Mouse (Mus musculus) neural tube, embryonic 14.5 days (tissue): ENCODE data around the gene Neurl2. TPM values are rescaled to one million over a fixed set of nuclear protein-coding genes. Genes with fewer than 3 reads are reported as not detected.
"Not testable (repeated sequence)": the region's sequence is repeated elsewhere in the genome, so short reads cannot be mapped to it uniquely, and the experiment has no call there.

Experiments
- ATAC-seq: fragments of 200-750 bp; cut with Nextera tagmentation; 2 replicates; pipeline ENCODE4 v1.8.0; 2017; ENCODE audit warnings: low read depth, mild to moderate bottlenecking, moderate TSS enrichment, moderate library complexity
- H3K27ac ChIP-seq: fragments of 300-500 bp; sonication (generic); 2 replicates; pipeline ENCODE4 v1.5.1; 2014; ENCODE audit warnings: low read depth, mild to moderate bottlenecking, control low read depth, low read length, moderate library complexity, mixed read lengths
- H3K27me3 ChIP-seq: fragments of 300-500 bp; sonication (generic); 2 replicates; pipeline ENCODE4 v1.6.1; 2014; ENCODE audit warnings: low read length; ENCODE audit not compliant: control insufficient read depth, insufficient read depth
- H3K36me3 ChIP-seq: fragments of 300-500 bp; sonication (generic); 2 replicates; pipeline ENCODE4 v1.6.1; 2014; ENCODE audit warnings: low read length, mixed read lengths; ENCODE audit not compliant: control insufficient read depth, insufficient read depth
- H3K4me1 ChIP-seq: fragments of 300-500 bp; sonication (generic); 2 replicates; pipeline ENCODE4 v1.6.1; 2014; ENCODE audit warnings: low read length; ENCODE audit not compliant: control insufficient read depth, insufficient read depth
- H3K4me2 ChIP-seq: fragments of 300-500 bp; sonication (generic); 2 replicates; pipeline ENCODE4 v1.6.1; 2014; ENCODE audit warnings: mild to moderate bottlenecking, low read depth, low read length, control low read depth
- H3K4me3 ChIP-seq: fragments of 300-500 bp; sonication (generic); 2 replicates; pipeline ENCODE4 v1.5.1; 2014; ENCODE audit warnings: low read depth, low read length, control low read depth, mixed read lengths
- H3K9ac ChIP-seq: fragments of 300-500 bp; sonication (generic); replicated peaks from 2 replicates; pipeline ENCODE4 v1.6.1; 2014; ENCODE audit warnings: low read depth, mild to moderate bottlenecking, control low read depth, low read length, mixed read lengths
- H3K9me3 ChIP-seq: fragments of 300-500 bp; sonication (generic); 2 replicates; pipeline ENCODE4 v1.6.1; 2016; ENCODE audit warnings: low read length; ENCODE audit not compliant: control insufficient read depth
- WGBS: fragments of 180-500 bp; shearing (Covaris S2); extraction: QIAGEN DNeasy Blood & Tissue Kit; methylation state at CpG from one replicate; pipeline ENCODE4 v1.1.7; 2014; 5-methylcytosine and 5-hydroxymethylcytosine counted together
- polyA plus RNA-seq: library from polyadenylated mRNA; unstranded; fragments of >200 nt; fragmentation: Nextera tagmentation; extraction: Ambion mirVana; gene quantifications from 2 replicates; pipeline ENCODE4 v1.2.1, GENCODE M21; 2014

The Neurl2 gene
- polyA plus RNA-seq, 1 experiment from 2014 or later = 7.2 TPM

DNA sequence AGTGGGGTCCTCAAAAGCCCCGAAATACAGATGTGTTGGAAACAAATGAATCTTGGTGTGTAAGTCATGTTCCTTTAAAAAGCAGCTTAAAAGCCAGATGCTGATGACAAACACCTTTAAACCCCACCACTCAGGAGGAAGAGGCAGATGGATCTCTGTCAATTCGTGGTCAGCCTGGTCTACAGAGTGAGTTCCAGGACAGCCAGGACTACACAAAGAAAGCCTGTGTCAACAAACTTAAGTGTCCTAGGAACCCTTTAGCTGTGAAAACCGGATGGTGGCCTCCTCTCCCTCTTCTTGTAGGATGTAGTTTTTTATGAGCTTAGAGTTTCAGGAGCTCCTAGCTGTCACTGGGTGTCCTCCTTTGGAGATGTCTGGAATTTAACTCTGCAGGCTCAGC, 40.4 kb upstream of the Neurl2 start:
- peaks cover 7% of the 10 kb centered on the region; the same call in 1 of the 2 replicates for H3K4me1 ChIP-seq
- H3K9me3 ChIP-seq = no peaks in the 10 kb centered on the region
- no peak overlapping the region for H3K9ac ChIP-seq
- no peak overlapping the region for H3K4me3 ChIP-seq
- no peak overlapping the region for H3K4me2 ChIP-seq
- no peaks in the 10 kb centered on the region for H3K27me3 ChIP-seq
- WGBS = 51% methylated on average over 3 of the region's 3 CpGs
- H3K36me3 ChIP-seq = no peaks in the 10 kb centered on the region
- H3K27ac ChIP-seq = no peak overlapping the region
- no peak for ATAC-seq

GRCm38 (mm10) chr2:164871602-164872303, 38.5 kb upstream of the Neurl2 start:
- ATAC-seq = no peak
- WGBS = 60% methylated on average over 6 of the region's 6 CpGs

GRCm38 (mm10) chr2:164868491-164868890, 35.2 kb upstream of the Neurl2 start:
- no peak for ATAC-seq
- WGBS = 77% methylated on average over 7 of the region's 7 CpGs

More at GRCm38 (mm10) chr2:164871602-164872303, 38.5 kb upstream of the Neurl2 start:
- Histone ChIP-seq H3K4me1 (no peaks in the 10 kb centered on the region), H3K9me3 (no peaks in the 10 kb centered on the region), H3K4me3 (no peak overlapping the region), H3K27me3 (no peaks in the 10 kb centered on the region), H3K4me2 (no peak overlapping the region), H3K9ac (no peak overlapping the region), H3K36me3 (no peaks in the 10 kb centered on the region), H3K27ac (no peak overlapping the region)

DNA sequence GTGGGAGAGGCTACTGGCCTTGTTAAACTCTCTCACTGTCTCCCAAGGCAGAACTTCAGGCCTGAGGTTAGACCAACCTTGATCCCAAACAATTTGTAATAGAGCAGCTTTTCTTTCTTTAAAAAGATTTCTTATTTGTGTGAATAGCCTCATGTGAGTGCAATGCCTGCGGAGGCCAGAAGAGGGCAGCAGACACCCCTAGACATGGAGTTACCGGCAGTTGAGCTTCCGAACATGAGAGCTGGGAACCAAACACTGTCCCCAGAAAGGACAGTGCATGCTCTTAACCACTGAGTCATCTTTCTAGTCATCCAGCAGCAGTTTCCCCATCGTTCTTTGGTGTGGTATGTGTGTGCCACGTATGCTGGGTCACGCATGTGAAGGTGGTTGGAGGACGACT, 34.3 kb upstream of the Neurl2 start:
- H3K4me1 ChIP-seq = no peaks in the 10 kb centered on the region
- H3K9ac ChIP-seq = no peak overlapping the region
- no peaks in the 10 kb centered on the region for H3K9me3 ChIP-seq
- WGBS = 91% methylated on average over 7 of the region's 7 CpGs
- no peak overlapping the region for H3K4me2 ChIP-seq
- no peaks in the 10 kb centered on the region for H3K36me3 ChIP-seq
- H3K4me3 ChIP-seq = no peak overlapping the region
- no peaks in the 10 kb centered on the region for H3K27me3 ChIP-seq
- no peak for ATAC-seq
- H3K27ac ChIP-seq = no peak overlapping the region

More at GRCm38 (mm10) chr2:164868491-164868890, 35.2 kb upstream of the Neurl2 start:
- no peaks in the 10 kb centered on the region for H3K27me3 ChIP-seq
- H3K27ac ChIP-seq = no peak overlapping the region
- H3K9me3 ChIP-seq = no peaks in the 10 kb centered on the region
- no peaks in the 10 kb centered on the region for H3K36me3 ChIP-seq
- no peak overlapping the region for H3K9ac ChIP-seq
- no peak overlapping the region for H3K4me3 ChIP-seq
- H3K4me1 ChIP-seq = no peaks in the 10 kb centered on the region
- H3K4me2 ChIP-seq = no peak overlapping the region

- H3K9me3 ChIP-seq = no peaks in the 10 kb centered on the region
- WGBS = 56% methylated on average over 16 of the region's 16 CpGs
- H3K4me1 ChIP-seq = 0 out of 2 replicates have a peak, but pooled peaks cover 2% of the 10 kb centered on the region
- no peak overlapping the region for H3K27ac ChIP-seq
- no peak overlapping the region for H3K9ac ChIP-seq
- ATAC-seq = no peak
- H3K4me3 ChIP-seq = no peak overlapping the region
- no peak overlapping the region for H3K4me2 ChIP-seq
- no peaks in the 10 kb centered on the region for H3K27me3 ChIP-seq
- no peaks in the 10 kb centered on the region for H3K36me3 ChIP-seq
Observed at GRCm38 (mm10) chr2:164866741-164867551, 33.7 kb upstream of the Neurl2 start.

DNA sequence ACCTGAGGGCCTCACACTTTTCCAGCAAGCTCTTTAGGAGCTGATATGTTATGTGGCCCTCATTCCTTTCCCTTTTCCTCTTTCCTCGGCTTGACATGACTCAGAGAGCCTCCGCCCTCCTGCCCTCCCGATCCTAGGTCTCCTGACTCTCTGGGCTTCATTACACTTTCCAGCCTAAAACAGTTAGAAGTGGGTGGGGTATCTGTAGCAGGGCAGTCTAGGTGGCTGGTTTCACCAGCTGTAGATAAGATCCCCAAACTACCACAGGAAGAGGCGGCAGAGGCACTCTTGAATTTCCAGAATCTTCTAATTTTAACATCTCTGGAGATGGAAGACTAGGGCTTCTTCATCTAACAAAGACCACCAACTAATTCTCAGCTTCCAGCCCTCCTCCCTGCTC, 31.3 kb upstream of the Neurl2 start:
- 91% methylated on average over 4 of the region's 4 CpGs for WGBS
- H3K9ac ChIP-seq = no peak overlapping the region
- H3K4me3 ChIP-seq = no peak overlapping the region
- H3K4me1 ChIP-seq = 0 out of 2 replicates have a peak, but pooled peaks cover 3% of the 10 kb centered on the region
- ATAC-seq = no peak
- H3K27me3 ChIP-seq = no peaks in the 10 kb centered on the region
- no peak overlapping the region for H3K4me2 ChIP-seq
- no peaks in the 10 kb centered on the region for H3K36me3 ChIP-seq
- no peaks in the 10 kb centered on the region for H3K9me3 ChIP-seq
- no peak overlapping the region for H3K27ac ChIP-seq

DNA sequence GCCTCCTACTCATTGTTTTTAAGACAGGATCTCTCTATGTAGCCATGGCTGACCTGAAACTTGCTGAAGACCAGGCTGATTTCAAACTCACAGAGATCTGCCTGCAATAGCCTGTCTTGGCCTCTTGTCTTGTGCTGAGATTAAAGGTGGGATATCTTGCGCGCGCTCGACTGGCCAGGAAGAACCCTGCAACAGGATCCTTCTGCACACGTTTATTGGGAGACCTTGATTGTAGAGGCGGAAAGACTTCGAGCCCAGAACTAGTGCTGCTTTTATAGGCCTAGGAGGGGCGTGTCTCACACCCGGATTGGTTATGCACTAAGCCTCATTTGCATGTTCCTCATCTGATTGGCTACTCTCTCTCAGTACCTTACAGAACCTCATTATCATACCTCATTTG, 30.2 kb upstream of the Neurl2 start:
- not testable (repeated sequence) for H3K27me3 ChIP-seq, H3K27ac ChIP-seq, H3K4me2 ChIP-seq, H3K9me3 ChIP-seq, ATAC-seq, H3K36me3 ChIP-seq, H3K4me3 ChIP-seq, H3K9ac ChIP-seq, H3K4me1 ChIP-seq
- WGBS = 90% methylated on average over 7 of the region's 9 CpGs

DNA sequence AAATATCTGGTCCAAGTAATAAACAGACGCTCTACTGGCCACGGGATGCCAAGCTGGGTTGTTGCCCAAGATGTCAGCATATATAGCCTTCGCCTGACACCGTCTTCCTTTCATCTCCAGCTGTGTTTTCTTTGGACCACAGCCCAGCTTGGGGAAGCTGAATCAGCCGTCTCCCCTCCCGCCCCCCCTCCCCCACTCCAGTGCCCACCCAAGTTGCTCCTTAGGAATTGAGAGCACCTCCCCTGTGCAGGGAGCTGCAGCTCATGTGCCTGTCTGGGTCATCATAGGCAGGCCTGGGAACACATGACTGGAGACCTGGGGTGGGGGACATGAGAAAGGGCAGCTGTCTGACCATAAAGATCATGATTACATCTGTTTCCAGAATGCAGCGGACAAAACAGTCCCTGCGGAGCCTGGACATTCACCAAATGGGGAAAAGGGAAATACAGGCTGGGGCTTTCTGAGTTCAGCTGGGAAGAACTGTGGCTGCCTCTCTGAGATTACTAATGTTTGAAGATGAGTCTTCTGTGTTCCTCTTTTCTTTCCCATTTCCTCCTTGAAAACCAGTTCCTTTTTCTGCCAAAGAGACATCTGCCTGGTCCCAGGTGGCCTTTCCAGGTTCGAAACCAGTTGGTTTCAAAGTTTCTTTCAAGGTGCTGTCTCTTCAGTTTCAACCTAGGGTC, 29.1 kb upstream of the Neurl2 start:
- no peaks in the 10 kb centered on the region for H3K27me3 ChIP-seq
- peak; percentile 58; the same call in 1 of the 2 replicates for ATAC-seq
- WGBS = 29% methylated on average over 9 of the region's 9 CpGs

More for the DNA sequence above, 29.1 kb upstream of the Neurl2 start:
- H3K4me3 ChIP-seq = no peak overlapping the region
- H3K36me3 ChIP-seq = no peaks in the 10 kb centered on the region
- peaks cover 9% of the 10 kb centered on the region; the same call in 1 of the 2 replicates for H3K4me1 ChIP-seq
- no peak overlapping the region for H3K4me2 ChIP-seq
- H3K9me3 ChIP-seq = no peaks in the 10 kb centered on the region
- peak overlapping the region; percentile 57; the same call in 1 of the 2 replicates for H3K27ac ChIP-seq
- H3K9ac ChIP-seq = no peak overlapping the region
